Mouse (Mus musculus): ENCODE measurements at regions not wholly inside any gene's neighbourhood (a gene's known extent, or its start where the extent isn't known, plus 50 kb on each side); places are given as distances from the start of the nearest gene placed in this dataset.

GRCm38 (mm10) chr5:112195667-112196066, 56.7 kb downstream of the Cryba4 start:
- no peak for DNase-seq (ENCODE audit: low read depth)

Measured in NIH3T3 (cell line).